Mouse (Mus musculus) lung, adult 2 months (tissue): Measurements from ENCODE around the gene Ppp1r35. TPM values are rescaled to one million over a fixed set of nuclear protein-coding genes. Genes with fewer than 3 reads are reported as not detected.

ENCODE experiments used
- DNase-seq: peaks from one replicate; pipeline ENCODE4 v3.0.0; 2022
- H3K4me1 ChIP-seq: fragments of 200-500 bp; 2 replicates; pipeline ENCODE4 v1.6.1; 2011; ENCODE audit warnings: low read length; ENCODE audit not compliant: control insufficient read depth, insufficient read depth
- H3K4me3 ChIP-seq: fragments of 200-500 bp; replicated peaks from 2 replicates; pipeline ENCODE3; 2011; ENCODE audit warnings: low read depth, mild to moderate bottlenecking, control low read depth, low read length; ENCODE audit errors: extremely low read depth
- CTCF ChIP-seq: fragments of 200-500 bp; IDR thresholded peaks from 2 replicates; pipeline ENCODE4 v1.5.1; 2011; ENCODE audit warnings: mild to moderate bottlenecking, low read length, control low read depth; ENCODE audit not compliant: insufficient read depth
- POLR2A ChIP-seq: fragments of 200-500 bp; IDR thresholded peaks from 2 replicates; pipeline ENCODE4 v1.6.1; 2011; ENCODE audit warnings: low read depth, mild to moderate bottlenecking, control low read depth, low read length, borderline replicate concordance; ENCODE audit errors: extremely low read depth
- WGBS: fragments of 180-500 bp; shearing (Covaris S2); methylation state at CpG from one replicate; pipeline ENCODE4 v1.1.7; 2018; 5-methylcytosine and 5-hydroxymethylcytosine counted together
- polyA plus RNA-seq: library from polyadenylated mRNA; depleted of rRNA; stranded (reverse); fragments of >200 nt; gene quantifications from 2 replicates; pipeline ENCODE4 v1.2.3, GENCODE M21; 2012; rRNA removed

The Ppp1r35 gene
- polyA plus RNA-seq, 1 experiment, result 32.7 TPM

DNA sequence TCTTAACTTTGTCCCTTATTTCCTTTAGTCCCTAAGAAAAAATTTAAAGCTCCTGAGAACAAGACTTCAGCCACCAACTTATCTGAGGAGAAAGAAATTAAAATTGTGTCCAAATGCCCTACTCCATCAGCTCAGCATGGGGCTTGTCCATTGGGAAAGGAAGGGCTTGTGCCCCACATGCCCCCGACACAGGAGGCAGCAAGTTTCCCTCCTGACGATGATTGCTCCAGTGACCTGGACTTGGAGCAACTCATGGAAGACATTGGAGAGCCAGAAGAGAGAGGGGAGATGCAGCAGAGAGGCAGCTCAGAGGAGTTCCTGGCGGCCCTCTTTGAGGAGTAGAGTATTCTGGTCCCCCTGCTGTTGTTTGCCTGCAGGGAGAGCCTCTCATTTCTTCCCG is 43.5 kb downstream of the Ppp1r35 start:
- TF ChIP-seq POLR2A (no peak), CTCF (no peak)
- WGBS, result 73% methylated on average over 4 of the region's 4 CpGs
- no peak for DNase-seq
- no peak overlapping the region for H3K4me3 ChIP-seq
- H3K4me1 ChIP-seq, result no peaks in the 10 kb centered on the region

DNA sequence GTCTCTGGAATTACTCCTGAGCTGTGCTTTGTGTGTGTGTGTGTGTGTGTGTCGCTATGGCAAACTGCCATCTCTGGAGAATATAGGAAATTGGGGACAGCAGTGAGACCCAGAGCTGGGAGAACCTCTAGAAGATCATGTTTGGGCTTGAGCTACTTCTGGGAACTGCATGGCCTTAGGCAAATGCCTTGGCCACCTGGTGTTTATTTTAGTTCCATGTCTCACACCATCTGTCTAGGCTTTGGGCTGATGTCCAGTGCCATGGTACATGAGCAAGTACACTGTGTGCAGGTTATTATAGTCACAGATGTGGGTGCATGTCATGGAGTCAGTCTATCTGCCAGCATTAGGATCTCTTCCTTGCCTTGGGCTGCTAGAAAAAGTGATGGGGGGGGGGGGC is 44.0 kb downstream of the Ppp1r35 start:
- TF ChIP-seq CTCF (no peak), POLR2A (no peak)
- Histone ChIP-seq H3K4me3 (no peak overlapping the region), H3K4me1 (no peaks in the 10 kb centered on the region)
- WGBS, result 83% methylated on average over 1 of the region's 1 CpGs
- no peak for DNase-seq

DNA sequence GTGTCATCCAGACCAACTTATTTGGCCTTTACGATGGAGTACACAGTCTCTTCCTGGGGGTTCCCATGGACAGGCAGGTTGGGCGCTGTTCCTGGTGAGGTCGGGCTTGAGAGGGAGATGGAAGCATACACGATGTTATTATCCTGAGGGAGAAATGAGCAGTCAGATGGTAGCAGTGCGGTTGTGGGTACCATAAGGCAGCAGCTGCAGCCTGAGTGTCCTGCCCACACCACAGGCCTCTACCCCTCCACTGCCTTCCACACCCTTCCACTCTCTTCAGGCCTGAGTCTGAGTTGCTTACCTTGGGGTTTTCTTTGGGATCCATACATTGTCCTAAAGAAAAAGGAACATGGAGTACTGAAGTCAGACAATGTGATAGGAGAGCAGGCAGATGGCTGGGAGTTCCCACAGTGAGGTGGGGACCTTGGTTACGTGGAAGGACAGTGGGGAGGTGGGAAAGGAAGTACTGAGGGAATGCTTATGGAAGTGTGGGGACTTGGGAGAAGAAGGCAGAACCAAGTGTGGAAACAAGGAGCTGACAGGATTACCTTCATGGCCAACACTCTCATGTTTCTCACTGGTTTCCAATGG is 44.9 kb downstream of the Ppp1r35 start:
- H3K4me1 ChIP-seq, result no peaks in the 10 kb centered on the region
- no peak overlapping the region for H3K4me3 ChIP-seq
- WGBS, result 77% methylated on average over 6 of the region's 6 CpGs
- TF ChIP-seq POLR2A (no peak), CTCF (no peak)
- DNase-seq, result no peak

DNA sequence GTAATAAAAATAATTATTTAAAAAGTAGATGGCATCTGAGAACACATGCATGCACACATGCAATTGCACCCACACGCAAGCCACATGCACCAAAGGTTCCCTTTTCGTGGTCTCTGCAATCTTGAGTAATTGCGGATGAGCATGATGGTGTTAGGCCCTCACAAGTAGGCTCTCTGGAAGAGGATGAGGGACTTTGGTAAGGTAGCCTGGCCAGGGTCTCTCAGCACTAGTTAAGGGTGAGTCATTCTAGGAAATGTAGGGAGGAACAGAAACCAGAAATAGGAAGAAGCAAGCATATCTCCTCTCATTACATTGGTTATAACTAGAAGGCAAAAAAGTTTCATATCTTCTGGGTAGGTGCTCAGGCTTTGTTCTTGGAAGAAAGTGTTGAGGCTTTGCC is 46.4 kb downstream of the Ppp1r35 start:
- TF ChIP-seq CTCF (no peak), POLR2A (no peak)
- DNase-seq, result no peak
- 88% methylated on average over 3 of the region's 3 CpGs for WGBS
- no peak overlapping the region for H3K4me3 ChIP-seq
- no peaks in the 10 kb centered on the region for H3K4me1 ChIP-seq

DNA sequence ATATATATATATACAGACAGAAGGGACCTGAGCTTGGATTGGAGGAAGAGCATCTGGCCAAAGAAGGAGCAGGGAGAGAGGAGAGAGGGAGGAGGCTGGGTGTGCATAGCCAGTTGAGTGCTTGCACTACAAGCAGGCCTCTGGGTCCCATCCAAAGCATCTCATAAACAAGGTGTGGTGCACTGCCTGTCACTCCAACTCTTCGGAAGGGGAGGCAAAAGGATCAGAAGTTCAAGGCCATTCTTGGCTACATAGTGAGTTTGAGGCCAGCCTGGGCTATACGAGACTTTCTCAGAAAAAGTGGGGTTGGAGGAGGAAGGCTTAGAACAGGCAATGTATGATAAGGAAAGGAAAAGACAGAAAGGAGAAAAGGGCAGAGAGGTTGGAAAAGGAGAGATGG is 47.3 kb downstream of the Ppp1r35 start:
- DNase-seq, result no peak
- WGBS, result 82% methylated on average over 2 of the region's 2 CpGs
- no peaks in the 10 kb centered on the region for H3K4me1 ChIP-seq
- H3K4me3 ChIP-seq, result no peak overlapping the region
- TF ChIP-seq POLR2A (no peak), CTCF (no peak)

DNA sequence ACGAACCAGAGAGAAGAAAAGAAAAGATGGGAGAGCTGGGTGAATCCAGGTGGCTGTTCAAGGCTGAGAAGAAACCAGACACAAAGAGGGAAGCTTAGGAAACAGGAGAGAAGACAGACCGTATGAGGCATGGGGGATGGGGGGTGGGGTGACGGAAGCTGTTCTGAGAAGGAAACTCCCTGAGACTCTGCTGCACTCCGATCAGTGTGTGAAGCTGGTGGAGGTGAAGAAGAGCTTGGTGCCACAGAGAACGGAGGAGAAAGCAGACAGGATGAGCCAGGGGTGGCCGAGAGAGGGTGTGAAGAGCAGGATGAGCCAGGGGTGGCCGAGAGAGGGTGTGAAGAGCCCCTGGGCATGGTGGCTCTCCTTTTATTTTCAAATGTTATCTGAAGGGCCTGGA is 47.8 kb downstream of the Ppp1r35 start:
- 47% methylated on average over 7 of the region's 7 CpGs for WGBS
- H3K4me3 ChIP-seq, result no peak overlapping the region
- no peak for DNase-seq
- no peaks in the 10 kb centered on the region for H3K4me1 ChIP-seq
- TF ChIP-seq POLR2A, result no peak
- TF ChIP-seq CTCF, result no peak

DNA sequence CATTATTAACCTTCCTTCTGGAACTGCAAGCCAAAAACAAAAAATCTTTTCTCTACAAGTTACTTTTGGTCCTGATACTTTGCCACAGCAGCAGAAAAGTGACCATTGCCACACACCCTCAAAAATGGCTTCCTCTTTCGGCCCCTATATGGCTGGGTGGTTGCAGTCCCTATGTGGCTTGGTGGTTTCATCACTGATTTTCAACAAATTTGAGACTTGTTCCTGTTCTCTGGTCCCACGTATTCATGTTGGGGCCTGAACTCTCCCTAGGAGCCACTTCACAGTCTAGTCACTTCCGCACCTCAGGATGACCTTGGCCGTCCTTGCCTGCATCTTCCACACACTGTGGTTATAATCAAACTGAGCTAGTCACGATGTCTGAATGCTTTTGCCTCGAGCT is 50.0 kb downstream of the Ppp1r35 start:
- no peak for DNase-seq
- WGBS, result 79% methylated on average over 6 of the region's 6 CpGs
- Histone ChIP-seq H3K4me3 (no peak overlapping the region), H3K4me1 (no peaks in the 10 kb centered on the region; the same call in 1 of the 2 replicates)
- TF ChIP-seq POLR2A (no peak), CTCF (no peak)

Other genes with a start within 250 kb of the Ppp1r35 start
- not detected in 2 replicates for gene Epo, start 245.6 kb upstream of the Ppp1r35 start, polyA plus RNA-seq
- gene Gnb2, start 245.3 kb upstream of the Ppp1r35 start, polyA plus RNA-seq, result 1,063 and 1,258 TPM in 2 replicates
- 0.07 TPM in 1 of 2 replicates, not detected in the other for gene Actl6b, start 225.3 kb upstream of the Ppp1r35 start, polyA plus RNA-seq
- 0.54 and 0.69 TPM in 2 replicates for gene Tfr2, start 209.0 kb upstream of the Ppp1r35 start, polyA plus RNA-seq
- gene Mospd3, start 177.8 kb upstream of the Ppp1r35 start, polyA plus RNA-seq, result 89.1 and 103 TPM in 2 replicates
- 280 and 290 TPM in 2 replicates for gene Pcolce, start 165.1 kb upstream of the Ppp1r35 start, polyA plus RNA-seq
- gene Fbxo24, start 149.8 kb upstream of the Ppp1r35 start, polyA plus RNA-seq, result 0.89 and 1.0 TPM in 2 replicates
- 79.4 and 105 TPM in 2 replicates for gene Lrch4, start 149.7 kb upstream of the Ppp1r35 start, polyA plus RNA-seq
- 63.8 and 65.2 TPM in 2 replicates for gene Gm20605, start 149.7 kb upstream of the Ppp1r35 start, polyA plus RNA-seq
- gene Sap25, start 137.5 kb upstream of the Ppp1r35 start, polyA plus RNA-seq, result 150 and 162 TPM in 2 replicates
- 3.6 and 4.4 TPM in 2 replicates for gene Irs3, start 133.1 kb upstream of the Ppp1r35 start, polyA plus RNA-seq
- gene Agfg2, start 94.1 kb upstream of the Ppp1r35 start, polyA plus RNA-seq, result 22.4 and 24.3 TPM in 2 replicates
- 2.3 and 2.4 TPM in 2 replicates for gene Nyap1, start 37.2 kb upstream of the Ppp1r35 start, polyA plus RNA-seq
- gene Tsc22d4, start 33.1 kb upstream of the Ppp1r35 start, polyA plus RNA-seq, result 103 and 110 TPM in 2 replicates
- gene Mepce, start 8.8 kb downstream of the Ppp1r35 start, polyA plus RNA-seq, result 43.3 and 44.2 TPM in 2 replicates
- gene Zcwpw1, start 8.9 kb downstream of the Ppp1r35 start, polyA plus RNA-seq, result 0.49 and 0.60 TPM in 2 replicates
- gene Pilra, start 57.4 kb downstream of the Ppp1r35 start, polyA plus RNA-seq, result 24.7 and 27.9 TPM in 2 replicates
- 7.3 and 16.5 TPM in 2 replicates for gene Pilrb1, start 79.3 kb downstream of the Ppp1r35 start, polyA plus RNA-seq
- gene Pilrb2, start 93.0 kb downstream of the Ppp1r35 start, polyA plus RNA-seq, result 7.9 and 12.1 TPM in 2 replicates
- gene Cyp3a13, start 142.8 kb downstream of the Ppp1r35 start, polyA plus RNA-seq, result 0.71 and 1.2 TPM in 2 replicates
- gene Gjc3, start 184.2 kb downstream of the Ppp1r35 start, polyA plus RNA-seq, result 0.03 and 0.33 TPM in 2 replicates
- gene Azgp1, start 202.7 kb downstream of the Ppp1r35 start, polyA plus RNA-seq, result 1.1 and 1.2 TPM in 2 replicates
- gene Smok3a, start 242.4 kb downstream of the Ppp1r35 start, polyA plus RNA-seq, result not detected in 2 replicates
- gene Smok3b, start 242.6 kb downstream of the Ppp1r35 start, polyA plus RNA-seq, result not detected in 2 replicates